Mouse (Mus musculus): Measurements from ENCODE around the gene Ddx56. TPM values are rescaled to one million over a fixed set of nuclear protein-coding genes. Genes with fewer than 3 reads are reported as not detected.
"Not testable (repeated sequence)": the region's sequence is repeated elsewhere in the genome, so short reads cannot be mapped to it uniquely, and the experiment has no call there.

Gene Ddx56
- polyA plus RNA-seq, 1 experiment = 19.5 TPM

DNA sequence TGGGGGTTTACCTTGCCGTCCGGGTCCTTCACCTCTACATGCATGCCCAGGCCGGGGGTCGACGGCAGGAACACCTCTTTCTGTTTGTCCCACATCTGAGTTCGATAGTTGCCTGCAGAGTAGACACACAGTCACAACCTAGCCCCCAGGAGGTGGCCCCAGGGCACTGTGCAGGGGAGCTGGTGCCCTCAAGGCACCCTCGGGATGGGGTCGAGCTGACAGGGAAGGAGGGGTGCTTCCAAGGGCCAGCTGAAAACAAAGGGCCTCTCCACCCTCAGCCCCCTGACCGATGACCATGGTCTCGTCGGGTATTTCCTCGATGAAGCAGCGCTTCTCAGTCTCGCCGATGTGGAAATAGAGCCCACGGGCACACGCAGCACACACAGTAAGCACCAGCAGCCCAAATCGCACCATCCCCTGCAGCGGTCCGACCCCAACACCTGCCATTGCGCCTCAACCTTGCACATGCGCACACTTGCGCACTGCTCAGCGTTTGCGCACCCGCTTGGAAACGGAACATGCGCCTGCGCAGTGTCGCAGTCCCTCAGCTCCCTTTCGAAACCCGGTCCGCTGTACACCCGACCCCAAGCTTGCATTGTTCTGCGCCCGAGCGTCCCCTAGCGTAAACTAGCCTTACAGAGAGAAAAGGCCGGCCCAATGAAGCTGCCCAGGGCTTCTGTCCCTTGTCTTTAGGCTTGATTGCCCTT, 7.0 kb upstream of the Ddx56 start, which contains the start of gene Tmed4:
Tmed4 (minus strand) TSS at position 484 of the 707 bp plus-strand sequence.
- TF ChIP-seq CTCF (IDR thresholded peaks at IDR 0.05; ENCODE audit: extremely low read depth, insufficient read depth, insufficient read length, insufficient replicate concordance) (peak; percentile 47; the same call in 1 of the 2 replicates), POLR2A (IDR thresholded peaks at IDR 0.05; ENCODE audit: low read depth, low read length) (peak; percentile 93)
- peak within 1 kb of the TSS; percentile 87 for H3K4me3 ChIP-seq (ENCODE audit: extremely low read depth, insufficient read depth, insufficient read length)
- under 1% methylated on average over 39 of the region's 39 CpGs for WGBS

DNA sequence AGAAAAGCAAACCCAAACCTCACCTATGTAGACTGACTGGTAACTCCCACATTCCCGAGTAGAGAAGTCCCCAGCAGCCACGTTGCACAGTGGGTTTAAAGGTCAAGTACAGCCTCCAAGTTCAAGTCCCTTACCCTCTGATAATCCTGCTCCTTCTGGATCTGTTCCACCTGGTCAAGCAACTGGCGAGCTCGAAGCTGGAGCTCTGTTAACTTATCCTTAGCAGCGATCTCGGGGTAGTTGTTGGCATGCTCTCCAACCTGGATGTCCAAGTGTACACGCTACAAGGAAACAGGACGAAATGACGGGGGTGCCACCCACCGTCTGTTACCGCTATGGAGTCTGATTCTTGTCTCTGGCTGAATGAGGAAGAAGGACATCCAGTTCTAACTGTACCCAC, 6.0 kb upstream of the Ddx56 start:
- no peak for TF ChIP-seq POLR2A (IDR thresholded peaks at IDR 0.05; ENCODE audit: low read depth, low read length)
- no peak for TF ChIP-seq CTCF (IDR thresholded peaks at IDR 0.05; ENCODE audit: extremely low read depth, insufficient read depth, insufficient read length, insufficient replicate concordance)
- no peak for DNase-seq (ENCODE audit: low read depth in 1 of 2, low spot score in 2 of 2)
- peaks cover 5% of the 10 kb centered on the region; the same call in 1 of the 2 replicates for H3K36me3 ChIP-seq (ENCODE audit: control insufficient read depth, insufficient read depth, low read length)
- peaks cover 4% of the 10 kb centered on the region; the same call in 1 of the 2 replicates for H3K4me1 ChIP-seq (ENCODE audit: control insufficient read depth, insufficient read depth, insufficient read length)
- WGBS = 29% methylated on average over 11 of the region's 11 CpGs
- no peak overlapping the region for H3K27ac ChIP-seq (ENCODE audit: insufficient read depth, low read length)
- H3K4me3 ChIP-seq (ENCODE audit: extremely low read depth, insufficient read depth, insufficient read length) = peak overlapping the region; percentile 2
- H3K27me3 ChIP-seq (ENCODE audit: control insufficient read depth, insufficient read depth, low read length) = no peaks in the 10 kb centered on the region

More for the DNA sequence above, 7.0 kb upstream of the Ddx56 start, which contains the start of gene Tmed4:
- no peaks in the 10 kb centered on the region for H3K27me3 ChIP-seq (ENCODE audit: control insufficient read depth, insufficient read depth, low read length)
- H3K4me1 ChIP-seq (ENCODE audit: control insufficient read depth, insufficient read depth, insufficient read length) = peaks cover 4% of the 10 kb centered on the region; the same call in 1 of the 2 replicates
- peaks cover 5% of the 10 kb centered on the region; the same call in 1 of the 2 replicates for H3K36me3 ChIP-seq (ENCODE audit: control insufficient read depth, insufficient read depth, low read length)
- DNase-seq (ENCODE audit: low read depth in 1 of 2, low spot score in 2 of 2) = peak; percentile 93 to 99
- peak within 1 kb of the TSS; percentile 46 for H3K27ac ChIP-seq (ENCODE audit: insufficient read depth, low read length)

DNA sequence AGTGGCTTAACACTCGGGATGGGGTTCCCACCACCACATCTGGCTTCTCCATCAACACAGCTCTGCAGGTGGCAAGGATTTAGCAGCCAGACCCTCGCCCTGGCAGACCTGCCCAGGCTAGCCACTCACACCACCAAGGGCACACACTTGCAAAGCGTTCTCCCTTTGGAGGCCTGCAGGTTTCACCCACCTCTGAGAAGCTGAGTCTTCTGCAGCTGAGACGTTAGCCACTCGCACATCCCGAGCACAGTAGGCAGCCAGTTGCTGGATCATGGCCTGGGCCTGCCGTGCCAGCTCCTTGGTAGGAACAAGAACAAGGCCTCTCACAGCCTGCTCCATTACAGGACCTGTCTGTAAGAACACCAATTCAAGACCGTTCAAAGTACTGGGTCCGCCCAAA, 951 bp downstream of the Ddx56 start:
- peaks cover 6% of the 10 kb centered on the region; the same call in 1 of the 2 replicates for H3K4me1 ChIP-seq (ENCODE audit: control insufficient read depth, insufficient read depth, insufficient read length)
- peak overlapping the region; percentile 85; the same call in 1 of the 2 replicates for H3K4me3 ChIP-seq (ENCODE audit: extremely low read depth, insufficient read depth, insufficient read length)
- peaks cover 28% of the 10 kb centered on the region for H3K36me3 ChIP-seq (ENCODE audit: control insufficient read depth, insufficient read depth, low read length)
- WGBS = 77% methylated on average over 9 of the region's 9 CpGs
- no peak for TF ChIP-seq CTCF (IDR thresholded peaks at IDR 0.05; ENCODE audit: extremely low read depth, insufficient read depth, insufficient read length, insufficient replicate concordance)
- no peak for TF ChIP-seq POLR2A (IDR thresholded peaks at IDR 0.05; ENCODE audit: low read depth, low read length)
- no peak for DNase-seq (ENCODE audit: low read depth in 1 of 2, low spot score in 2 of 2)
- H3K27ac ChIP-seq (ENCODE audit: insufficient read depth, low read length) = no peak overlapping the region
- no peaks in the 10 kb centered on the region for H3K27me3 ChIP-seq (ENCODE audit: control insufficient read depth, insufficient read depth, low read length)

DNA sequence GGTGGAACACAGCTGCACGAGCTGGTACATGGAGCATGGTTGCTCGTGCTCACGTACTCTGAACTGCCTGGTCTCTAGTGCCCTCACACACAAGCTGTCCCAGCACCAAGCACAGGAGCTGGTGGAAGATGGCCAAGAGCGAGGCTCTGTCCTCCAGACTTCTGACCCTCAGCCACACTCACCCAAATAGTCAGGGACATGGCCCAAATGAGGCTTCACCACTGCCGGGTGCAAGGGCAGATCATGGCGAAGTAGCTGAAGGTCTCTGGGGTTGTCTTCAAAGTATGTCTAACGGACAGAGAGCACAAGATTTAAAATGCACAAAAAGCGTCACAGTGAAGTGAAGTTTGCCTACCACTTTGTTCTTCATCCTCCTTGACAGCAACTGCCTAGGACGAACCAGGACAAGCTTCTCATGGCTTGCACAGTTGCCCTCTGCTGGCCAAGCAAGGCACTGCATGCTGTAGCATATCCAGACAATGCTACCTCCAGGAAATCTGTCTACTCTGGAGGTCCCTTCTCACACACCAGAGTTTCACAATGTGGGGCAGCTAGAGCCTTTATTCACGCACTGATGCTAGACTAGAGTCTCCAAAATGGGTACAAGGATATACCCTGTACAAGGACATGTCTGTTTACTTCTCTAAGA, 6.0 kb downstream of the Ddx56 start:
- TF ChIP-seq POLR2A (IDR thresholded peaks at IDR 0.05; ENCODE audit: low read depth, low read length) (no peak), CTCF (IDR thresholded peaks at IDR 0.05; ENCODE audit: extremely low read depth, insufficient read depth, insufficient read length, insufficient replicate concordance) (peak; percentile 86; the same call in 1 of the 2 replicates)
- Histone ChIP-seq H3K36me3 (ENCODE audit: control insufficient read depth, insufficient read depth, low read length) (peaks cover 51% of the 10 kb centered on the region), H3K4me1 (ENCODE audit: control insufficient read depth, insufficient read depth, insufficient read length) (peaks cover under 1% of the 10 kb centered on the region; the same call in 1 of the 2 replicates), H3K27me3 (ENCODE audit: control insufficient read depth, insufficient read depth, low read length) (no peaks in the 10 kb centered on the region), H3K27ac (ENCODE audit: insufficient read depth, low read length) (no peak overlapping the region), H3K4me3 (ENCODE audit: extremely low read depth, insufficient read depth, insufficient read length) (no peak overlapping the region)
- DNase-seq (ENCODE audit: low read depth in 1 of 2, low spot score in 2 of 2) = peak in 1 of 2 experiments; percentile 63
- WGBS = 77% methylated on average over 10 of the region's 10 CpGs

DNA sequence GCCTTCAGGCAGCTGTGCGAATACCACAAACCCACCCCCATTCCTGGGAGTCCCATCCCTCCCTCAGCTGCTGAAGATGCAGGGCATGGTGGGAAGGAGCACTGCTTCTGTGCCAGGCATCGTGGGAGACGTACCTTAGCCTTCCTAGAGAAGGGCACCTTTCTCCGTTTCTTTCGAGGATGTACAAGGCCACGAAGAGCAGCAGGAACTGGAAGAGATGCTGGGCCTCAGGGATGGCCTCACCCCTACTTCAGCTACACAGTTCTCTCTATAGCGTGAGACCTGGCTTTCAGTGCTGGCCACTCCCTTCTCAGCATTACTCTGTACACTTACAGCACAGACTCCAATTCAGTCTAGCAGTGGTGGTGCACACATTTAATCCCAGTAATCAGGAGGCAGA, 8.2 kb downstream of the Ddx56 start:
- Histone ChIP-seq H3K4me3 (ENCODE audit: extremely low read depth, insufficient read depth, insufficient read length) (no peak overlapping the region), H3K27ac (ENCODE audit: insufficient read depth, low read length) (no peak overlapping the region), H3K36me3 (ENCODE audit: control insufficient read depth, insufficient read depth, low read length) (peaks cover 38% of the 10 kb centered on the region), H3K27me3 (ENCODE audit: control insufficient read depth, insufficient read depth, low read length) (no peaks in the 10 kb centered on the region), H3K4me1 (ENCODE audit: control insufficient read depth, insufficient read depth, insufficient read length) (no peaks in the 10 kb centered on the region)
- TF ChIP-seq POLR2A (IDR thresholded peaks at IDR 0.05; ENCODE audit: low read depth, low read length) = no peak
- no peak for TF ChIP-seq CTCF (IDR thresholded peaks at IDR 0.05; ENCODE audit: extremely low read depth, insufficient read depth, insufficient read length, insufficient replicate concordance)
- 91% methylated on average over 7 of the region's 7 CpGs for WGBS
- no peak for DNase-seq (ENCODE audit: low read depth in 1 of 2, low spot score in 2 of 2)

DNA sequence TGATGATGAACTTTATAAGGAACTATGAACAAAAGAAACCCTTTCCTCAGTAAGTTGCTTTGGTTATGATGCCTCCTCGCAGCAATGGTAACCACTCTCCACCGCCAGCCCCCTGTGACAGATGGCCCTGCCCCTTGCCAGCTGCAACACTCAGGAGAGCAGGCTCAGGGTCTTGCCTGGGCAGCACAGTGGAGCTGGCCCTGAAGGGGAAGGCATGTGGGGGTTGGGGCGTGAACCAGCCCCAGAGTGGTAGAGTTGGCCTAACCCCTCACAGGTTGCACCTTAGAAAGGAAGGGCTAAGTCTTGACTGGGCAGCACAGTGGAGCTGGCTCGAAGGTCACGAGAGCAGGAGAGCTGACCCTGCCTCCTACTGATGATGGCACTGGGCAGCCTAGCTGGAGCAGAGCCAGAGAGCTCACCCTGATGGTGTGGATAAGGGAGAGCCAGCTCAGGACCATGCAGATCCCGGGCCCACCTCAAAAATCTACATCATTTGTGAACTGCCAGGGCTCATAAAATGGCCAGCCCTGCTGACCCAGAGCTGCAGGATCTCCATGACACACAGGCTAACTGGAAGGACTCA, 11.0 kb downstream of the Ddx56 start:
- Histone ChIP-seq H3K4me3 (ENCODE audit: extremely low read depth, insufficient read depth, insufficient read length) (no peak overlapping the region), H3K36me3 (ENCODE audit: control insufficient read depth, insufficient read depth, low read length) (peaks cover 27% of the 10 kb centered on the region), H3K27me3 (ENCODE audit: control insufficient read depth, insufficient read depth, low read length) (no peaks in the 10 kb centered on the region), H3K27ac (ENCODE audit: insufficient read depth, low read length) (no peak overlapping the region), H3K4me1 (ENCODE audit: control insufficient read depth, insufficient read depth, insufficient read length) (no peaks in the 10 kb centered on the region)
- no peak for TF ChIP-seq POLR2A (IDR thresholded peaks at IDR 0.05; ENCODE audit: low read depth, low read length)
- TF ChIP-seq CTCF (IDR thresholded peaks at IDR 0.05; ENCODE audit: extremely low read depth, insufficient read depth, insufficient read length, insufficient replicate concordance) = no peak
- 85% methylated on average over 6 of the region's 6 CpGs for WGBS
- no peak for DNase-seq (ENCODE audit: low read depth in 1 of 2, low spot score in 2 of 2)

DNA sequence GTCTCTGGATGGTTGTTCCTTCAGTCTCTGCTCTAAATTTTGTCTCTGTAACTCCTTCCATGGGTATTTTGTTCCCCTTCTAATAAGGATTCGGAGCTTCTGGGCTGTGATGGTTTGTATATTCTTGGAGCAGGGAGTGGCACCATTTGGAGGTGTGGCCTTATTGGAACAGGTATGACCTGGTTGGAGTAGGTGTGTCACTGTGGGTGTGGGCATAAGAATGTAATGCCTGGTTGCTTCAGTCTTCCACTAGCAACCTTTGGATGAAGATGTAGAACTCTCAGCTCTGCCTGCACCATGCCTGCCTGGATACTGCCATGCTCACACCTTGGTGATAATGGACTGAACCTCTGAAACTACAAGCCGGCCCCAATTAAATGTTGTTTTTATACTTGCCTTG, 13.0 kb downstream of the Ddx56 start:
- not testable (repeated sequence) for DNase-seq (ENCODE audit: low read depth in 1 of 2, low spot score in 2 of 2); H3K27me3 ChIP-seq (ENCODE audit: control insufficient read depth, insufficient read depth, low read length); H3K4me3 ChIP-seq (ENCODE audit: extremely low read depth, insufficient read depth, insufficient read length); H3K4me1 ChIP-seq (ENCODE audit: control insufficient read depth, insufficient read depth, insufficient read length); H3K27ac ChIP-seq (ENCODE audit: insufficient read depth, low read length)
- WGBS = 90% methylated on average over 2 of the region's 2 CpGs
- peaks cover 12% of the 10 kb centered on the region for H3K36me3 ChIP-seq (ENCODE audit: control insufficient read depth, insufficient read depth, low read length)
